Mouse (Mus musculus): ENCODE results near the gene Zc3h7b.

GRCm38 (mm10) chr15:81813986-81814705 lies 69.3 kb downstream of the Zc3h7b start:
- TF ChIP-seq CTCF (IDR thresholded peaks at IDR 0.05; ENCODE audit: borderline replicate concordance, insufficient read depth, low read length) = no peak
- TF ChIP-seq POLR2A (IDR thresholded peaks at IDR 0.05; ENCODE audit: low read depth, low read length) = no peak

All from embryonic fibroblast, embryonic 13.5 days (primary cell).